Mouse (Mus musculus) retina, embryonic 14.5 days (tissue): Measurements from ENCODE around the gene Tmem33.

ENCODE experiments used
- DNase-seq: peaks from one replicate; pipeline ENCODE4 v3.0.0-alpha.2; 2015; ENCODE audit warnings: low spot score

Tmem33 gene

DNA sequence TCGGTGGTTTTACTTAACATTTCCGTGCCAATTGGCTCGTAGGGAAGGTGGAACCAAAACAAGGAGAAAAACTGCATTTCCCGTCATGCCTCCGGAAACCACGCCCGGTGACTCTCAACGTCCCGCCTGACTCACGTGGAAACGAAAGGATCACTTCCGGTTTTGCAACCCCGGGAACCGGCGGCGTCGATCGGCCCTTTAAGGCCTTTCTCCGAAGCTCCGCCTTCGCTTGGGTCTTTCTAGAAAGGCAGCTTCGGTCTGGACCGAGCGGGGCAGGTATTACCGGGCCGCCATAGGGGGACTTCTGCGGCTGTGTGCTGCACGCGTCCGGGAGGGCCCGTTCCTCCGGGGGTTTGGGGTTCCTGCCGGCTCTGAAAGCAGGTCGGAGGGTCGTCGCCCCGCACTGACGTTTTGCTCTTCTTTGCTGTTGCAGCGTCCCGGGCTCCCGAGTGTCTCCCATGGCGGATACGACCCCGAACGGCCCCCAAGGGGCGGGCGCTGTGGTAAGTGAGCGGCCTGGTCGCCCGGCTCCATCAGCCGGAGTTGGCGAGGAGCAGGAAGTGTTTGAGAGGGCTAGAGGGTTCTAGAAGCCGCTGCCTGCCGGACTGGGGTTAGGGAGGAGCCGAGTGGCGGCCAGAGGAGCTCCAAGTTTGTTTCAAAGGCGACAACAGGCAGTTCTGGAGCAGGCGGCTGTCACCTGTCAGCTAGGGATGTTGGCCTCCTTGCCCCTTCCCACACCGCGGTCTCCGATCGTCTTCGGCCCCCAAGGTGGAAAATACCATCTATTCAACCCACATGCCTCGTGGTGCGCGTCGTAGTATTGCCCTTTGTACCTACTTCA lies at the start of gene Tmem33:
Tmem33 (plus strand) TSS at position 35 of the 841 bp plus-strand sequence.
- peak; percentile 96 for DNase-seq

DNA sequence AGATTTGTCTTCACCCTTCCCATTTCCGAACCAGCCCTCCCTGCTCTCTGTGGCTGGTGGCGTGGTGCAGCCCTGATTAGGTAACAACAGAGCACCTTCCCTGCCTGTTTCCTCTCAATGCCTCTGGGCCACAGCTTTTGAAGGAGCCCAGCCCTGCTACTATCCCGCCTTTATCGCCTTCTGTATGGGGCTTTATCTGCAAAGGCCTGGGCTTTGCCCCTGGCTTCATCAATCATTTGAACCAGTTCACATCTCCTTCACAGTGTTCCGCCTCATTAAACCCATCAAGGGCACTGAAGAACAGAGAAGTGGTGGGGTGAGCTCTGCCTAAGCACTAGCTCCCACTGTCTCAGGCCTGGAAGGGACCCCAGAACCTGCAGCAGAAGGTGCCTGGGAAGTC lies 47.2 kb upstream of the Tmem33 start:
- DNase-seq = no peak

DNA sequence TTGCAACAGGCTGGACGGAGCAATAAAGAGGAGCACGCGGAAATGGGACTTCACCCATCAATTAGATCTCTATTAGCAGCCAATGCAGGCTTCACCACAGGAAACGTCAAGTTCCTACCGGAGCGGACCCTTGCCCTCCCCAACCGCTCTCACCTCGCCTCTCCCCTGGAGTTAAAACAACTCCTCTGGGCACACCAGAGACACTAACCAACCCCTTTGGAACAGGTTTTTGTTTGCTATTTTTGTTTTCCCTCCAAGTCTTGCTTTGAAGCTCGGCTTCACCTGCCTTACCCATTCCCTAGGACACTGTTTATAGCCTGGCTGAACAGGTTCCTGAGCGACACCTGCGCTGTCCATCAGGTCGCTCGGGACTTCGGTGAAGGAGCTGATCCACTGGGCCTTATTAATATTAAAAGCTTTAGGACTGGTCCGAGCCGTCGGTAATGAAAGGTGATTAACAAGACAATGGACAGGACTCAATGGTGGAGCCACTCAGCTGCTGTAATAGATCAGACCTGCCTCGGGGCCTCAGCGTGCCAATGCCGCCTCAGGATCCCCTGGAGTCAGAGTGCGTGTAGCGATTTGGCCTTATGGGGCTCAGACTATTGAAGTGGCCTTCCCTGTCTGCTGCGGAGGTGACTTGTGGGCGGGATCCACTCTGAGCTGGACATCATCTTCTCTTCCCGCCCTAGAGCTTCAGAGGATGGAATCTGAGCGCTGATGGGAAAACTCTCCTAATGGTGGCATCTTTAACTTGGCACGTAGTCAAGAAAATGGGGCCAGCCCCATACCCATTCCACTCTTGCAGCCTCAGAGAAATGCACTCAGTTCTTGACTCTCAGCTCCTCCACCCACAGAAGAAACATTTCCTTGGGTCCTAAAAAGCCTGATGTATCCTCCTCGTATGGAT lies 45.0 kb upstream of the Tmem33 start:
- DNase-seq = no peak

DNA sequence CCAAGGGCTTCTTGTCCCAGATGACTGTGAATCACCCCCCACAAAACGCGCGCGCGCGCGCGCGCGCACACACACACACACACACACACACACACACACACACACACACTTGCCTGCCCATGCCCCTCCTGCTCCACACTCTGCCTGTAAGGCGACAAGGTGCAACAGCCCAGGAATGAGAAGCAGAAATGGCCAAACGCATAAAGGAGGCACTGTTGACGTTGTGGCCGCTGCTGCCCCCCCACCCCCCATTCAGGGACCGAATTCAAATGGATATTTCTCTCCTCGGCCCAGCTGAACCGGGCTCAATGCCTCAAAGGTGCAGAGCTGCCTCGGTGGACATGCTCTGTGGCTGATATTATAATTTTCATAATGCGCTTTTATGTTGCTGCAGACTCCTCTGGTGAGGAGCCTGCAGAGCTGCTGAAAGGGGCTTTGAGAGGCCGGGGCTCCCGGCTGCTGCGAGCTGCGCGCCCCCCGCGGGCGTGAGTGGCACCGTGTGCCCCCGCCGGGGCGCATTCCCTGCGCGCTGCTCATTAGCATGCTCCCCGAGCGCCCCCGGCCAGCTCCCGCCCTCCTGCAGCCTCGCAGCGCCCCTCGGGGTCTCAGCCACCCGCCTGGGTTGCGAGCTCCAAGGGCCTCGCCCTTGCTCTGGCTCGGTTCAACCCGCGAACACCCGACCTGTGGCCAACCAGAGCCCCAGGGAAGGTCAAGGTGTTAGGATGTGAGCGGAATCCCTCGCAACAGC lies 44.2 kb upstream of the Tmem33 start:
- no peak for DNase-seq

DNA sequence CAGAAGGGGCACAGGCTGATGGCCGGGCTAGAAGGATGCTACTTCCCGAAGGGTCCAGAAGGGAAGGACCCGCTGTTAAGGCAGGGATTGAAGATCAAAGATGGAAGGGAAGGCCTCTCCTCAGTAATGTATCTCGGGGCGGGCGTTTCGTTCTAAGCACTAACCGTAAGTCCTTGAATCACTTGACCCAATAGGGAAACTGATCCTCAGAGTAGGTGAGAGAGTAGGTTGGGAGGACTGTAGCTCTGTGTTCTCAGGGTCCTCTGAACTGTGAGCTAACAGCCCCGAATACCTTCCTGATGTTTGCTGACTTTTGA lies 43.6 kb upstream of the Tmem33 start:
- no peak for DNase-seq

DNA sequence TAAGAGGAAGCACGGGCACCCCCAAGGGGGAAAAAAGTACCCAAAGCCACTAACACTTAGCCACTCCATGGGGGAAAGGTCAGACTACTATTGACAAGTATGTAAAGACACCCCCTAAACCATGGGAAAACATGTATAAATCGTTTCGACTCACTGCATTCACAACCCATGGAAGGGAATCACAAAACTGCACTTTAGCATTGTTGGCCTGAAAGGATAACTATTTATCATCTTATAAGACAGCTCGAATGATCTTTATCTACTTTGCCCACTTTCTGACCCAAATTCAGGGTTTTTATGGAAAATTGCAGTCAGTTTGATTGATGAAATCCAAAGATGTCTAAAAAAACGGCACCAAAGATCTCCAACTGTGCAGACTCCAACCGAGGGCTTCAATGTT lies 38.5 kb upstream of the Tmem33 start:
- DNase-seq = no peak

DNA sequence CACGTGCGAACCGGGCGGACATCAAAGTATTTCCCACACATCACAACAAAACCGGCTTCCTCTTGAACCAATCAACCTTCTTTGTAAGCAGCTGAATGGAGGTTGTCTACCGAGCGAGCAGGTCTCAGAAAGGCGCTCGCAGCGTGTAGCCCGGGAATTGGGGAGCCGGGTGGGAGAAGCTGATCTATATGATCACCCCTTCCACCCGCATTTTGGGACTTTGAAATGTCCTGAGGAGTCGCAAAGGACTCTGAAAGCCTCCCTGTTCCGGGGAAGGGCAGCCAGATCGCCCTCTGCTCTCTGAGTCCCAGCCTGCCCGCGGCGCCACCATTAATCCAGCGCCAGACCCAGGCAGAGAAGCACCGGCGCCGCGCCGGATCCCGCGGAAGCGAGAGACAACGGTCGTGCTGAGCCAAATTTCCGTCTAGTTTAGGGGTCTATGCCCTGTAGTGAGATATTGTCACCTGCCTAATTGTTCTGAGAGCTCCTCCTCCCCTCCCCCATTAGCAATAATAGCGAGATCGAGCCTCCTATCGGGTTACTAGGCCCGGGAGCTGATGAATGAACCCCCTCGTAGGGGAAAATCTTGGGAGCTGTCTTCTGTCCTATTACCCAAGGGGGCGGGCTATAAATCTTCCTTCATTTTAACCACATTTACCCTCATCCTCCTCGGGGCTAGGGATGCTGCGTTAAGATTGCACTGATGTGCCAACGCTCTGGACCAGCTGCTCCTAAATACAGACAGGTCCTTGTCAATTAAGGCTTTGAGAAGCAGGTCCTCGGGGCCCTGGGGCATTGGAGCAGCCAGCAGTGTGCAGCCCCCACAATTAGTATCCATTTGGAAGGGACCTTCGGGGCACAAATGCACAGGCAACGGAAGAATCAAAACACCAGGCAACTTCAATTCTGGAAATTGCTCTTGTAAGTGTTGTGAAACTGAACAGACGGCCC lies 37.6 kb upstream of the Tmem33 start:
- no peak for DNase-seq

DNA sequence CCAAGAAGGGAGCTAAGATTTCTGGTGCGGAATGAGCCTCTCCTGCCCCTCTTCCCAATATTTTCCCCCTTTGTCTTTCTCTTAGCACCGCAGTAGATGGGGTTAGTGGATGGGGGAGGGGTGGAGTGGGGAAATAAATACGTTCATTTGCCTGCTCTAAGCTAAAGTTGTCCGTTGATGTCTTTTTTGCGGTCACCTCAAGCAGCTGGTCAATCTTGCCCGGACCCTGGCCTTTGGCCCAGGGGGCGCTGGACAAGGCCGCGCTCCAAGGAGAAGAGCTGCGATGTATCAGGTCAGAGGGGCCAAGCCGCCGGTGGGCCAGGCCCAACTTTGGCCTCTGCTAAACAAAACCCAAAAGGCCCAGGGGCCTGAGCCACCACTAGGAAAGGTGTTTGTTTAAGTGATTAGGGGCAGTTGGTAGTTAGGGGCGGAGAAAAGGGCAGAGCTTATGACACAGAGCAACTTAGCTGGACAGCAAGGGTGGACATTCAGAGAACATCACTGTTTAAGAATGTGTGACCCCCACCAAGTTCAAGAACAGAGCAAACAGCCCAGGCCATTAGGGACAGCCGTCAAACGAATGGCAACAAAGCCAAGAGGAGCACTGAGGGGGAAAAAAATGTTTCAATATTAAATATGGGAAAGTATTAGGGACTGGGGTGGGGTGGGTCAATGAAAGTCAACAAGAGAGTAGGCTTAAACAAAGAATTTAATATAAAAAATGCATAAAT lies 36.8 kb upstream of the Tmem33 start:
- no peak for DNase-seq

DNA sequence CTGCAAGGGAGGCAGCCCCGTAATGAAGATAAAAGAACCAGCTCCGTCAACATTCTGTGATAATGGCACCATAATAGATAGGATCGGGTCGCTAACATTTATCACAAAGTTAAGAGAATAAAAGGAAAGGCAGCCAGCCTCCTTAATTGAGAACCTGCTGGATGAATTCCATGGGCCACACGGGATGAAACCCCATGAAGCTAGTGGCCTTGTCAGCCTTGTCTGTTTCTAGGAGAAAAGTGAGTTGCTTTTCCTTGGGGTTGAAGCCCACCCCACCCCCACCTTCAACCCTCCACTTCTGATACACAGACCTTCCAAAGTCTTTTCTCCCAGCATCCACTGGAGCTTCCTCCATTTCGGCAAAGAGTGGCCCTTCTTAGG lies 36.3 kb upstream of the Tmem33 start:
- DNase-seq = no peak

DNA sequence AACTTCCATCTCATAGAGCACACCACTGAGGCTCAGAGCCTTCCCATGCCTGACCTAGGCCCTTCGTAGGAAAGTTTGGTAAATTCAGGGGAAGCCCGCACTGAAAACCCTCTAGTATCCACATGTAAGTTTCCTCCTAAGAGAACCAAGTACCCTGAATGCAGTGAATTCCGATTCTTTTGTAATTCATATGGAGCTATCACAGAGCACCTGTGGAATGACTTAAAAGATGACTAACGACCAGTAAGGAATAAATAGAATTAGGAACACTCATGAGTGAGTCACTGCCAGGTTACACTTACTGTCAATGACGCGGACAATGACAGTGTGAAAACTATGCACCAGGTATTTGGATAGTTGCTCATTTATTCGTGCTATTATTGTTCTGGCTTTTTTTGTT lies 34.6 kb upstream of the Tmem33 start:
- DNase-seq = no peak

DNA sequence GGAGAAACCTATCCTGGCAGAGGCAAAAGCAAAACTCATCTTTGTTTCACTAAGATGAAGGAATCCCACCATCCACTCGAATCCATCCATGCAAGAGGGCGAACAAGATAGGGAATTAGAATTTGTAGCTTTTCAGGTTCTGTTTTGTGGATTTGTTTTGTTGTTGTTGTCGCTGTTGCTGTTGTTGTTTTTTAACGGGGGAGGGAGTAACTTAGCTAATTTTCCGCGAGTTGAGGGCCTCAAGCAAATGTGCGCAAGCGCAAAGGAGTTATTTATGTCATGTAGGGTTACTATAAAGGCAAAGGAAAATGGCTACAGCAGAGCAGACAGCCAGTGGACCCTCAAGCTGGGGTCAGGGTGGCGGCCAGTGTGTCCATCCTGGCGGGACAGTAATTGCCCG lies 33.1 kb upstream of the Tmem33 start:
- no peak for DNase-seq

DNA sequence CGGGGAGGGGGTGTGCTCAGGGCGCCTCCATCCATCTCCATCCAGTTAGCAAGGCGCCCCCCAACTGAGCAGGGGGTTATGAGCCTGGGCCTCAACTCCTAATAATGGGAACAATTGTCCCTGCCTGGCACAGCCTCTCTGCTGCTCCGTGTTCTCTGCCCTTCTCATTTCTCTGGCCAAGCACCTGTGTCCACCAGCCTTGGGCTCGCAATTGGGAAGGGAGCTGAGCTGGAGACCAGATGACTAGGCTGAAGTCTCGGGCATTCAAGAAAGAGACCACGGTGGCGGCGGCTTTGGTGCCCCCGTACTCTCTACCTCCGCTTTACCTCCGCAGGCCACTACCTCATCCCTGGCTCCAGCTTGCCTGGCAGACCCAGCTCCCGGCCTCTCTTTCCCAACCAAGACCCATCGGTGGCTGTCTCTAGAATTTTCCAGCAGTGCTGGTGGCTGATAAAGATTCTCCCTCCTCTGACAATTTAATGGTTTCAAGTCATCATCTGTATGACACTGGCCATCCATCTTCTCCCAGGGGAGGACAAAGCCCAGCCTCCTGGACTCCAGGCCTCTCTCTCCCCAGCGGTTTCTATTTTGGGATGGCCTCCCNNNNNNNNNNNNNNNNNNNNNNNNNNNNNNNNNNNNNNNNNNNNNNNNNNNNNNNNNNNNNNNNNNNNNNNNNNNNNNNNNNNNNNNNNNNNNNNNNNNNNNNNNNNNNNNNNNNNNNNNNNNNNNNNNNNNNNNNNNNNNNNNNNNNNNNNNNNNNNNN lies 32.5 kb upstream of the Tmem33 start:
- DNase-seq = no peak

DNA sequence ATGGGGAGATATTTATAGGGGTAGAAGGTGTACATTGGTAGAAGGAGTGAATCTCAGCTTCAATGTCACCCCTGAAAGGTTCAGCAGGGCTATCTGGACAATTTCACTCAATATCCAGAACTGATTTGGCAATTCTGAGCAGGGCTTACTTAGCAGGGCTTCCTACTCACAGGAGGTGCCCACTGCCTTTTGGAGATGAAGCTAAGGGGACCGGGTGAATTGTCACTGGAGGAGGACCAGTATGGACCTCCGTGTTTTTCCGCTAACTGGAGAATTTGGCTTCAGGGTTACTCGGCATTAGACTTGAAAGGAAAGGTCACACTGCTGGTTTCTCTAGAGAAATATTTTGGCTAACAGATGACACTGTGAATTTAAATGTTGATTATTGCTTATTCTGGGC lies 25.7 kb upstream of the Tmem33 start:
- DNase-seq = no peak

DNA sequence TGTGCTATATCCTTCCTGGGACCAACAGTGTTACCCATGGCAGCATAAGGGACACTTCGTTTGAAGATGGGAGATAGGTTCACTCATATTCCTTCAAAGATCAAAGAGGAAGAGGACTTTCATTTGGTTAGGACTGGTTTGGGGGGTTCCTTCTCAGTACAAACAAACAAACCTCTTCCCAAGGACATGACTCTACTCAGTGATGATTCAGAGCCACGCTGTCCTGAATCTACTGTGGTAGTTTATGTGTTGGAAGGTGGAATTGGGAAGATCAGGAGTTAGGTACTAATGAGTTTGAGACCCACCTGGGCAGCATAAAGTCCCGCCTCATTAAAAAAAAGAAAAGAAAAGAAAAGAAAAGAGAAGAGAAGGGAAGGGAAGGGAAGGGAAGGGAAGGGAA lies 24.9 kb upstream of the Tmem33 start:
- no peak for DNase-seq

DNA sequence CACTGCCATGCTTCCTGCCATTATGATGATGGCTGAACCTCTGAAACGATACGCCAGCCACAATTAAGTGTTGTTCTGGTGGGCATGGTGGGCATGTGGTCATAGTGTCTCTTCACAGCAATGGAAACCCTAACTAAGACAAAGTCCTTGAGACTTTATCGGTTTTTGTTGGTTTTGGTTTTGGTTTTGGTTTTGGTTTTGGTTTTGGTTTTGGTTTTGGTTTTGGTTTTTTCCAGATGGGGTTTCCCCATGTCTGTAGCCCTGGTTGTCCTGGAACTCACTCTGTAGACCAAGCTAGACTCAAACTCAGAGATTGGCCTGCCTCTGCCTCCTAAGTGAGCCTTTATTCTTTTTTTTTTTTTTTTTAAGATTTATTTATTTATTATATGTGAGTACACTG lies 23.8 kb upstream of the Tmem33 start:
- DNase-seq = no peak

DNA sequence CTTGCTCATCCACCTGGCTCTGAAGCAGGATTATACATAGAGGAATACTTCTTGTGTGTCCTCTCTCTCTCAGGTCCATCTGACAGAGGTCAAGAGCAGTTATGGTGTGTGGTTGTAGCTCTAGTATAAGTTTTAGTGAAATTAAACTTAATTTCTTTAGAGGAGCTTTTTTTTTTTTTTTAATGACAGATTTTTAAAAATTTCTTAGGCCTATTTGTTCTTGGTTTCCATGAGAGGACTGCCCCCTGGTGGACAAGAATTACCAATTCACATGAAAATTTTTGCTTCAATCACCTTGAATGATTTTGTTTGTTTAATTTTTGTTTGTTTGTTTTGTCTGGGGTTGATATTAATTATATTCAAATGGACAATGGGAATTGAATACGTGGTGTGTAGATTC lies 22.1 kb upstream of the Tmem33 start:
- DNase-seq = peak; percentile 73

DNA sequence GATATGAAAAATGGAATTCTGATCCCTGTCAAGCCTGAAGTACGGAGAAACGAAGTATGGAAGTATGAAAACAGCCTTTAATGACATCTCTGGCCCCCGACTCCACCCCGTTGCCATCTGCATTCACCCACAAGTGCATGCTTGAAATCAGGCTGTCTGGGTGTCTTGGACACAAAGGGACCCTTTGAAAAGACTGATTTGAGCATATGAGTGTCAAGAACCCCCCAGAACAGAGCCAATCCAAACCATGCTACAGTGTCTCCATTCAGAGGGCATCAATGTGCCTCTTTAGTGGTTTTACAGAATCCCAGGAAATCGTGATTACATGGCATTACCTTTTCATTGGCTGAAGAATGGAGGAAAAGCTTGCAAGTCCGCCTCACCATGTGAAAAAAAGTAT lies 18.7 kb upstream of the Tmem33 start:
- DNase-seq = no peak

DNA sequence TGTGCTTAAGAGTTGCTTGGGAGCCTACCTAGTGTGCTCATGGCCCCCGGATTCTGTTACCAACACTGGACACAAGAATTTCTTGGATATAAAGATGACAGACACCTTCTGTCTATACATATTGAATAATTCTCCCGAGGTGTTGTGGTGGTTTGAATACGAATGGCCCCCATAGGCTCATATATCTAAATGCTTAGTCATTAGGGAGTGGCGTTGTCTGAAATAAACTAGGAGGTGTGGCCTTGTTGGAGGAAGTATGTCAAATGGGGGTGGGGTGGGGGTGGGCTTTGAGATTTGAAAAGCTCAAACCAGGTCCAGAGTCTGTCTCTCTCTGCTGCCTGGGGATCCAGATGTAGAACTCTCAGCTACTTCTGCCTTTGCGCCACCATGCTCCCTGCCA lies 17.1 kb upstream of the Tmem33 start:
- no peak for DNase-seq

DNA sequence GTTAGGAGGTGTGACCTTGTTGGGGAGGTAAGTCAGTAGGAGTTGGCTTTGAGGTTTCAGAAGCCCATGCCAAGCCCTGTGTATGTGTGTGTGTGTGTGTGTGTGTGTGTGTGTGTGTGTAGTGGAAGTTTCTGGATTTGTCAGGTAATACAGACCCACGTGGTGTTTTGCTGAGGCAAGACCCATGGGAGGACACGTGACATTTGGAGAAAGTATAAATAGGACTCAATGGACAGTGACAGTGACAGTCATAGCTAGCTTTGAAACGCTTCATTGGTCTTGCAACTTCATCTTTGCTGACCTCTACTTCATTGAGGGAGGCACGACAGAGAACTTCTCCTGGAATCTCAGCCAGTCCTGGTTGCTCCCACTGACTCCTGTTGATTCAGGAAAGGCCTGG lies 8.1 kb upstream of the Tmem33 start:
- no peak for DNase-seq

DNA sequence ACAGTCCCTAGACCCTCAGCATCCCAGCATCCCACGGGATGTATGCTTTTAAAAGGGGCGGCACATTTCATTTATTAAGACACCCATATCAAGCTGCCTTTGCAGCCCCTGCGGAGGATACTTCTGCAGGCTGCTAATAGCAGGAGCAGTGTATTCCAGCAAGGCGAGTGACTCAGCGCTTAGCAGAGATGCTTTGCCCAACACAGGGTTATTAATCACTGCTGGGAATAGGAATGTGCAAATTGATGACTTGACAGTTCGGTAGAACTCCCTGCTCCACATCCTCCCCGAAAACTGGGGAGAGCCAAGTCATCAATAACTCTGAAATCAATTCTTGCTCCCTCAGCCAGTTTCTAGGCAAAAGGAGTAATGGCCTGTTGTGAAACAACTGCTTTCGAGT lies 4.7 kb upstream of the Tmem33 start:
- no peak for DNase-seq
